Mouse (Mus musculus) liver, adult 2 months (tissue): Measurements from ENCODE around the gene Pgm2. TPM values are rescaled to one million over a fixed set of nuclear protein-coding genes. Genes with fewer than 3 reads are reported as not detected.

Source experiments
- DNase-seq: peaks from one replicate; pipeline ENCODE4 v3.0.0-alpha.2; 2011; ENCODE audit warnings: low read depth, low spot score; ENCODE audit errors: extremely low read depth
- H3K27ac ChIP-seq: fragments of 200-500 bp; replicated peaks from 2 replicates; pipeline ENCODE4 v1.5.1; 2012; ENCODE audit warnings: low read depth, mild to moderate bottlenecking, control low read depth, inconsistent platforms, low read length; ENCODE audit not compliant: insufficient read depth
- H3K27me3 ChIP-seq: fragments of 200-500 bp; 2 replicates; pipeline ENCODE4 v1.6.1; 2012; ENCODE audit warnings: mild to moderate bottlenecking, moderate library complexity, low read length, inconsistent platforms; ENCODE audit not compliant: control insufficient read depth, insufficient read depth
- H3K36me3 ChIP-seq: fragments of 200-500 bp; 2 replicates; pipeline ENCODE4 v1.6.1; 2012; ENCODE audit warnings: low read length, inconsistent platforms; ENCODE audit not compliant: control insufficient read depth, insufficient read depth
- H3K4me1 ChIP-seq: fragments of 200-500 bp; 2 replicates; pipeline ENCODE4 v1.6.1; 2011; ENCODE audit warnings: low read length; ENCODE audit not compliant: control insufficient read depth, insufficient read depth
- H3K4me3 ChIP-seq: fragments of 200-500 bp; 2 replicates; pipeline ENCODE4 v1.5.1; 2011; ENCODE audit warnings: low read depth, mild to moderate bottlenecking, control low read depth, low read length, moderate library complexity; ENCODE audit not compliant: insufficient read depth
- H3K79me2 ChIP-seq: fragments of 200-500 bp; 2 replicates; pipeline ENCODE4 v1.6.1; 2012; ENCODE audit warnings: inconsistent platforms, mild to moderate bottlenecking, low read length, moderate library complexity; ENCODE audit not compliant: control insufficient read depth, insufficient read depth
- H3K9ac ChIP-seq: fragments of 200-500 bp; 2 replicates; pipeline ENCODE4 v1.6.1; 2012; ENCODE audit warnings: low read depth, mild to moderate bottlenecking, control low read depth, inconsistent platforms, low read length
- CTCF ChIP-seq: fragments of 200-500 bp; IDR thresholded peaks from 2 replicates; pipeline ENCODE4 v1.5.1; 2011; ENCODE audit warnings: low read depth, low read length, control low read depth
- POLR2A ChIP-seq: fragments of 200-500 bp; IDR thresholded peaks from 2 replicates; pipeline ENCODE4 v1.6.1; 2011; ENCODE audit warnings: low read length, control low read depth; ENCODE audit not compliant: insufficient read depth; ENCODE audit errors: extremely low read depth
- WGBS: fragments of 180-500 bp; shearing (Covaris S2); methylation state at CpG from one replicate; pipeline ENCODE4 v1.1.7; 2018; 5-methylcytosine and 5-hydroxymethylcytosine counted together
- polyA plus RNA-seq: library from polyadenylated mRNA; depleted of rRNA; stranded (reverse); fragments of >200 nt; gene quantifications from 2 replicates; pipeline ENCODE4 v1.2.3, GENCODE M21; 2012
- total RNA-seq: library from RNA; depleted of rRNA; stranded (reverse); fragments of >200 nt; gene quantifications from 2 replicates; pipeline ENCODE4 v1.2.3, GENCODE M21; 2014

The Pgm2 gene
- total and polyA plus RNA-seq, 2 experiments: 2.4 to 5.9 TPM

GRCm38 (mm10) chr5:64109217-64109616 lies 16.5 kb downstream of the Pgm2 start:
- Histone ChIP-seq H3K27me3 (no peaks in the 10 kb centered on the region), H3K36me3 (peaks cover 4% of the 10 kb centered on the region; the same call in 1 of the 2 replicates), H3K79me2 (no peaks in the 10 kb centered on the region), H3K9ac (no peak overlapping the region), H3K4me3 (no peak overlapping the region), H3K4me1 (no peaks in the 10 kb centered on the region), H3K27ac (no peak overlapping the region)
- TF ChIP-seq POLR2A (no peak), CTCF (no peak)
- DNase-seq: no peak
- WGBS: 78% methylated on average over 3 of the region's 3 CpGs

GRCm38 (mm10) chr5:64112360-64112759 lies 19.6 kb downstream of the Pgm2 start:
- H3K27ac ChIP-seq: no peak overlapping the region
- DNase-seq: no peak
- TF ChIP-seq CTCF (no peak), POLR2A (no peak)
- H3K27me3 ChIP-seq: no peaks in the 10 kb centered on the region
- no peaks in the 10 kb centered on the region for H3K4me1 ChIP-seq
- no peaks in the 10 kb centered on the region for H3K79me2 ChIP-seq
- no peak overlapping the region for H3K9ac ChIP-seq
- peaks cover 9% of the 10 kb centered on the region; the same call in 1 of the 2 replicates for H3K36me3 ChIP-seq
- 80% methylated on average over 3 of the region's 3 CpGs for WGBS
- no peak overlapping the region for H3K4me3 ChIP-seq

GRCm38 (mm10) chr5:64114210-64114609 lies 21.5 kb downstream of the Pgm2 start:
- no peaks in the 10 kb centered on the region for H3K4me1 ChIP-seq
- no peak overlapping the region for H3K27ac ChIP-seq
- H3K4me3 ChIP-seq: no peak overlapping the region
- no peaks in the 10 kb centered on the region for H3K79me2 ChIP-seq
- no peak for TF ChIP-seq POLR2A
- TF ChIP-seq CTCF: no peak
- DNase-seq: peak; percentile 70
- peaks cover 7% of the 10 kb centered on the region; the same call in 1 of the 2 replicates for H3K36me3 ChIP-seq
- H3K27me3 ChIP-seq: no peaks in the 10 kb centered on the region
- WGBS: 55% methylated on average over 6 of the region's 6 CpGs
- no peak overlapping the region for H3K9ac ChIP-seq

GRCm38 (mm10) chr5:64117191-64117590 lies 24.4 kb downstream of the Pgm2 start:
- TF ChIP-seq CTCF (no peak), POLR2A (no peak)
- H3K36me3 ChIP-seq: peaks cover 5% of the 10 kb centered on the region; the same call in 1 of the 2 replicates
- 58% methylated on average over 1 of the region's 1 CpGs for WGBS

GRCm38 (mm10) chr5:64125783-64126182 lies 33.0 kb downstream of the Pgm2 start:
- TF ChIP-seq CTCF (no peak), POLR2A (no peak)
- WGBS: 20% methylated on average over 5 of the region's 5 CpGs
- Histone ChIP-seq H3K9ac (no peak overlapping the region), H3K4me3 (no peak overlapping the region), H3K27me3 (no peaks in the 10 kb centered on the region), H3K36me3 (no peaks in the 10 kb centered on the region), H3K27ac (no peak overlapping the region), H3K79me2 (no peaks in the 10 kb centered on the region), H3K4me1 (peaks cover 2% of the 10 kb centered on the region)
- DNase-seq: peak; percentile 85

More at GRCm38 (mm10) chr5:64117191-64117590, 24.4 kb downstream of the Pgm2 start:
- DNase-seq: no peak
- Histone ChIP-seq H3K27ac (no peak overlapping the region), H3K9ac (no peak overlapping the region), H3K27me3 (no peaks in the 10 kb centered on the region), H3K4me3 (no peak overlapping the region), H3K79me2 (no peaks in the 10 kb centered on the region), H3K4me1 (no peaks in the 10 kb centered on the region)

GRCm38 (mm10) chr5:64131550-64131949 lies 38.8 kb downstream of the Pgm2 start:
- WGBS: 85% methylated on average over 5 of the region's 5 CpGs
- no peak overlapping the region for H3K9ac ChIP-seq
- TF ChIP-seq CTCF (no peak), POLR2A (no peak)
- no peaks in the 10 kb centered on the region for H3K79me2 ChIP-seq
- no peaks in the 10 kb centered on the region for H3K36me3 ChIP-seq
- H3K27ac ChIP-seq: no peak overlapping the region
- DNase-seq: no peak
- H3K4me1 ChIP-seq: no peaks in the 10 kb centered on the region
- H3K27me3 ChIP-seq: no peaks in the 10 kb centered on the region
- no peak overlapping the region for H3K4me3 ChIP-seq
